Mouse (Mus musculus) small intestine, adult 2 months (tissue): ENCODE measurements around the gene Acly.

Source experiments
- CTCF ChIP-seq: fragments of 200-500 bp; IDR thresholded peaks from 2 replicates; pipeline ENCODE4 v1.5.1; 2012; ENCODE audit warnings: low read depth, mild to moderate bottlenecking, control low read depth, inconsistent platforms, low read length, moderate library complexity, mixed read lengths; ENCODE audit not compliant: insufficient replicate concordance, insufficient read length; ENCODE audit errors: extremely low read depth
- POLR2A ChIP-seq: fragments of 200-500 bp; IDR thresholded peaks from 2 replicates; pipeline ENCODE4 v1.6.1; 2012; ENCODE audit warnings: low read depth, mild to moderate bottlenecking, control low read depth, inconsistent platforms, low read length, moderate library complexity

GRCm38 (mm10) chr11:100570430-100571201 is 42.8 kb upstream of the Acly start:
- peak; percentile 80; the same call in 1 of the 2 replicates for TF ChIP-seq CTCF
- TF ChIP-seq POLR2A = no peak
